Mouse (Mus musculus): ENCODE results near the gene Tacc2.
A peak's percentile ranks its signal among the peaks of the same experiment; 100 is the strongest.
"Not testable (repeated sequence)": the region's sequence is repeated elsewhere in the genome, so short reads cannot be mapped to it uniquely, and the experiment has no call there.

Tacc2 gene

GRCm38 (mm10) chr7:130648061-130648460, 70.8 kb downstream of the Tacc2 start:
- no peak for DNase-seq (ENCODE audit: low spot score in 2 of 2)

GRCm38 (mm10) chr7:130649257-130649656, 72.0 kb downstream of the Tacc2 start:
- DNase-seq (ENCODE audit: low spot score in 2 of 2), result no peak

GRCm38 (mm10) chr7:130650621-130651020, 73.4 kb downstream of the Tacc2 start:
- no peak for DNase-seq (ENCODE audit: low spot score in 2 of 2)

- no peak for DNase-seq (ENCODE audit: low spot score in 2 of 2)
These were observed 75.9 kb downstream of the Tacc2 start for GRCm38 (mm10) chr7:130653036-130653555.

GRCm38 (mm10) chr7:130654562-130654961, 77.3 kb downstream of the Tacc2 start:
- DNase-seq (ENCODE audit: low spot score in 2 of 2), result peak in 1 of 2 experiments; percentile 57

GRCm38 (mm10) chr7:130656965-130657364, 79.7 kb downstream of the Tacc2 start:
- no peak for DNase-seq (ENCODE audit: low spot score in 2 of 2)

- DNase-seq (ENCODE audit: low spot score in 2 of 2), result peak in 1 of 2 experiments; percentile 56
These were observed 80.5 kb downstream of the Tacc2 start for GRCm38 (mm10) chr7:130657751-130658150.

GRCm38 (mm10) chr7:130659129-130659528, 81.9 kb downstream of the Tacc2 start:
- DNase-seq (ENCODE audit: low spot score in 2 of 2), result no peak

- DNase-seq (ENCODE audit: low spot score in 2 of 2), result no peak
These were observed 85.0 kb downstream of the Tacc2 start for GRCm38 (mm10) chr7:130662250-130662649.

GRCm38 (mm10) chr7:130662869-130663268, 85.6 kb downstream of the Tacc2 start:
- no peak for DNase-seq (ENCODE audit: low spot score in 2 of 2)

GRCm38 (mm10) chr7:130664037-130664436, 86.8 kb downstream of the Tacc2 start:
- DNase-seq (ENCODE audit: low spot score in 2 of 2), result no peak

- no peak for DNase-seq (ENCODE audit: low spot score in 2 of 2)
These were observed 87.4 kb downstream of the Tacc2 start for GRCm38 (mm10) chr7:130664629-130665028.

GRCm38 (mm10) chr7:130665358-130665757, 88.1 kb downstream of the Tacc2 start:
- no peak for DNase-seq (ENCODE audit: low spot score in 2 of 2)

GRCm38 (mm10) chr7:130668013-130668412, 90.8 kb downstream of the Tacc2 start:
- DNase-seq (ENCODE audit: low spot score in 2 of 2), result not testable (repeated sequence)

GRCm38 (mm10) chr7:130668729-130669281, 91.6 kb downstream of the Tacc2 start:
- DNase-seq (ENCODE audit: low spot score in 2 of 2), result no peak

- DNase-seq (ENCODE audit: low spot score in 2 of 2), result no peak
These were observed 92.2 kb downstream of the Tacc2 start for GRCm38 (mm10) chr7:130669370-130669881.

- no peak for DNase-seq (ENCODE audit: low spot score in 2 of 2)
These were observed 93.1 kb downstream of the Tacc2 start for GRCm38 (mm10) chr7:130670358-130670757.

- peak in 1 of 2 experiments; percentile 76 for DNase-seq (ENCODE audit: low spot score in 2 of 2)
These were observed 94.1 kb downstream of the Tacc2 start for GRCm38 (mm10) chr7:130671301-130671700.

GRCm38 (mm10) chr7:130673169-130674033, 96.2 kb downstream of the Tacc2 start:
- peak in 1 of 2 experiments; percentile 28 for DNase-seq (ENCODE audit: low spot score in 2 of 2)

- DNase-seq (ENCODE audit: low spot score in 2 of 2), result no peak
These were observed 97.3 kb downstream of the Tacc2 start for GRCm38 (mm10) chr7:130674526-130674925.

- DNase-seq (ENCODE audit: low spot score in 2 of 2), result no peak
These were observed 99.8 kb downstream of the Tacc2 start for GRCm38 (mm10) chr7:130676885-130677540.
